Mouse (Mus musculus) heart, embryonic 10.5 days (tissue): ENCODE data around the gene Wdcp. TPM values are rescaled to one million over a fixed set of nuclear protein-coding genes. Genes with fewer than 3 reads are reported as not detected.
A peak's percentile ranks its signal among the peaks of the same experiment; 100 is the strongest.

Experiments
- DNase-seq: peaks from one replicate; pipeline ENCODE4 v3.0.0-alpha.2; 2017; ENCODE audit warnings: low spot score
- H3K27ac ChIP-seq: fragments of 300-500 bp; sonication (generic); 2 replicates; pipeline ENCODE4 v1.5.1; 2016; ENCODE audit warnings: mild to moderate bottlenecking
- H3K27me3 ChIP-seq: fragments of 300-500 bp; sonication (generic); 2 replicates; pipeline ENCODE4 v1.6.1; 2016; ENCODE audit warnings: mild to moderate bottlenecking; ENCODE audit not compliant: poor library complexity, insufficient read depth, severe bottlenecking
- H3K36me3 ChIP-seq: fragments of 300-500 bp; sonication (generic); 2 replicates; pipeline ENCODE4 v1.6.1; 2016; ENCODE audit warnings: mild to moderate bottlenecking, moderate library complexity
- H3K4me1 ChIP-seq: fragments of 300-500 bp; sonication (generic); 2 replicates; pipeline ENCODE4 v1.6.1; 2016; ENCODE audit warnings: mild to moderate bottlenecking
- H3K4me3 ChIP-seq: fragments of 300-500 bp; sonication (generic); 2 replicates; pipeline ENCODE4 v1.5.1; 2016; ENCODE audit warnings: mild to moderate bottlenecking, moderate library complexity
- H3K9me3 ChIP-seq: fragments of 300-500 bp; sonication (generic); 2 replicates; pipeline ENCODE4 v1.6.1; 2016; ENCODE audit warnings: mild to moderate bottlenecking, moderate library complexity
- WGBS: fragments of 180-500 bp; shearing (Covaris S2); methylation state at CpG from one replicate; pipeline ENCODE4 v1.1.7; 2016; 5-methylcytosine and 5-hydroxymethylcytosine counted together
- polyA plus RNA-seq: library from polyadenylated mRNA; unstranded; fragments of >200 nt; fragmentation: Nextera tagmentation; extraction: Ambion mirVana; gene quantifications from 2 replicates; pipeline ENCODE4 v1.2.1, GENCODE M21; 2016

Gene Wdcp
- polyA plus RNA-seq, 1 experiment from 2014 or later = 18.4 TPM

DNA sequence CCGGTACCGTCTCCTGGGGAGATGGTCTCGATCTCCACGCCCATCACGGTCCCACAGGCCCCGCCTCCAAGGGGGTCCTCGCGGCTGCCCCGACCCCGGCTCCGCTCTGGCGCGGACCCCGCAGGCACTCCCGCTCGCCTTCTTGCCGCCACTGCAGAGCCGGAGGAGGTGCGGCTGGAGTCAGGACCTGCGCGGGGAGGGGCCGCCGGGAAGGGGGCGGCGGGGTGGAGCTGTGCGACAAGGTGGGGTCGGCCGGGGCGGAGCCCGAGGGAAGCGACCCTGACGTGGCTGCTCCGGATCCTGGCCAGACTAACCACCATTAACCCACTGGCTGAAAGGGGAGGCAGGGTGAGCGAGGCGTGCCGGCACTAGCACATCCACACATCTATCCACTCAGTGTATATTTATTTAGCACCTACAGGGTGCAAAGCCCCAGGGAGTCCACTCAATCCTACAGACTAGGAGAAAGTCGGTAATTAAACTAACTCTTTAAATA lies 1.7 kb upstream of the Wdcp start, which contains the start of gene Fkbp1b:
TSS of gene Fkbp1b (minus strand) at position 200 of the 496 bp plus-strand sequence.
- DNase-seq = peak; percentile 87
- WGBS = 1% methylated on average over 37 of the region's 37 CpGs

DNA sequence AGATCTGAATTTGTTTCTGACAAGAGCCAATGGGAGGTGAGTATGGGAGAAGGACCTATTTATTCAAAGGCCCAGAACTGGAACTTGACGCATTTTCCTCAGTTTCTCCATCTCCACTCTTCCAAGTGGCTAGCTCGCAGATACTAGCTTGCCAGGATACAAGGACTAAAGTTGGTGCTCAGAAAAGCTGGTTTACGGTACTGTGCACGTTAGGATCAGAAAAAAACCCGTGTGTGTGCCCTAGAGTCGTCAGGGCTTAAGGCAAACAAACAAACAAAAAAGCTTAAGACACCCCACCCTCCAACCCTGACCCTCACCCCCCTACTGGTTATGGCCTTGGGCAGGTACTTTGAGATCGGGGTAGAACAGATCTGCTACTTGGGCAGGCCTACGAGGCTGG lies 647 bp upstream of the Wdcp start:
- H3K4me1 ChIP-seq = peaks cover 19% of the 10 kb centered on the region
- WGBS = 87% methylated on average over 8 of the region's 8 CpGs
- no peaks in the 10 kb centered on the region for H3K36me3 ChIP-seq
- 0 out of 2 replicates have a peak, but pooled peaks cover 10% of the 10 kb centered on the region for H3K27me3 ChIP-seq
- H3K4me3 ChIP-seq = 0 out of 2 replicates have a peak overlapping the region, but pooled peaks have one; percentile 77
- H3K27ac ChIP-seq = no peak overlapping the region
- H3K9me3 ChIP-seq = no peaks in the 10 kb centered on the region
- DNase-seq = no peak

More for the DNA sequence above, 1.7 kb upstream of the Wdcp start, which contains the start of gene Fkbp1b:
- no peaks in the 10 kb centered on the region for H3K36me3 ChIP-seq
- H3K4me3 ChIP-seq = peak within 1 kb of the TSS; percentile 73
- 0 out of 2 replicates have a peak, but pooled peaks cover 10% of the 10 kb centered on the region for H3K27me3 ChIP-seq
- H3K4me1 ChIP-seq = peaks cover 19% of the 10 kb centered on the region
- H3K27ac ChIP-seq = peak within 1 kb of the TSS; percentile 84
- no peaks in the 10 kb centered on the region for H3K9me3 ChIP-seq

DNA sequence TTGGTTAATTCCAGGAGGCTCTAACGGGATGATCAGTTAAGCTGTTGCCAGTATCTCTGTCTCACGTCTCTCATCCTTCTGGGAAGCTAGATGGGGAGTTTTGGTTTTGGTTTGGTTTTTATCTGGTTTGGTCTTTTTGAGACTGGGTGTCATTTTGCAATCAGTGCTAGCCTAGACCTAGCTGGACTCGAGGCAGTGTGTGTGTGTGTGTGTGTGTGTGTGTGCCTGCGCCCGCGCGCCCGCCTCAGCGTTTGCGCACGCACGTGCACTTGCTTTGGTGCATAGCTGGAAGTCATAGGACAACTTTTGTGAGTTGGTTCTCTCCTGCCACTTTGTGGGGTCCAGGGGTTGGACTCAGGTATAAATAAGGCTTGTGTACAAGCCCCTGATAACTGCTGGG lies 638 bp downstream of the Wdcp start:
- H3K36me3 ChIP-seq = no peaks in the 10 kb centered on the region
- no peak for DNase-seq
- peak overlapping the region; percentile 77 for H3K4me3 ChIP-seq
- H3K9me3 ChIP-seq = no peaks in the 10 kb centered on the region
- H3K27me3 ChIP-seq = 0 out of 2 replicates have a peak, but pooled peaks cover 10% of the 10 kb centered on the region
- WGBS = 0% methylated on average over 12 of the region's 12 CpGs
- H3K27ac ChIP-seq = peak overlapping the region; percentile 91
- H3K4me1 ChIP-seq = peaks cover 19% of the 10 kb centered on the region

GRCm38 (mm10) chr12:4856160-4856559 lies 13.1 kb downstream of the Wdcp start:
- no peak overlapping the region for H3K27ac ChIP-seq
- no peaks in the 10 kb centered on the region for H3K9me3 ChIP-seq
- peaks cover 6% of the 10 kb centered on the region for H3K4me1 ChIP-seq
- WGBS = 91% methylated on average over 5 of the region's 5 CpGs
- no peaks in the 10 kb centered on the region for H3K27me3 ChIP-seq
- peaks cover 58% of the 10 kb centered on the region for H3K36me3 ChIP-seq
- no peak for DNase-seq
- no peak overlapping the region for H3K4me3 ChIP-seq

- Histone ChIP-seq H3K9me3 (no peaks in the 10 kb centered on the region), H3K27ac (no peak overlapping the region), H3K4me1 (peaks cover 6% of the 10 kb centered on the region), H3K36me3 (peaks cover 52% of the 10 kb centered on the region), H3K4me3 (no peak overlapping the region), H3K27me3 (no peaks in the 10 kb centered on the region)
- DNase-seq = no peak
- WGBS = 90% methylated on average over 2 of the region's 2 CpGs
Observed at GRCm38 (mm10) chr12:4856834-4857233, 13.7 kb downstream of the Wdcp start.

DNA sequence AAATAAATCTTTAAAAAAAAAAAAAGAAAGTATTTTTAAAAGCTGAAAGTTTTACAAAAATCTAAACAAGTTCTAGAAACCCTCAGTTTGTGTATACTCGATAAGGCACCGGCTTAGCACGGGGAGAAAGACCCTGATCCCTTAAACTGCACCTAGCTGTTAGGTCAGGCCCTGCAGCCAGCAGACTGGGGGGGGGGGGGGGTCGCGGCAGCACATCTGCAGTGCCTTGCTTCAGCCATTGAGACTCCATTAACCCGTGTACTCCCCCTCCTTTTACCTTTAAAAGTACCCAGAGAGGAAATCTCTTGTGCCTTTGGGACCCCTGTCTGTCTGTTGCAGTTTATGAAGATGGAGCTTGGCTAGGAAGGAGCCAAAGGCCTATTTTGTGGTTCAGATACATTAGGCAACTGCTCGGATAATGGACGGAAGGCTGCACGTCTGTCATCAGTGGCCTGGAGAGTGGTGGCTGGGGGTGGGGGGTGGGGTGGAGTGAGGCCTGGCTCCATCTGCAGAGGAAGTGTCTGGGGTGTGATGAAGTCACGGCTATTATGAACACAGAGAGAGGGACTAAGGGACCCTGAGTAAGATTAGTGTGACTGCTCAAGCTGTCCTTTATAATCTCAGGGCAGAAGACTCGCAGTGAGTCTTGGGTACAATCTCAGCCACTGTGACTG lies 16.3 kb downstream of the Wdcp start:
- H3K27ac ChIP-seq = peak overlapping the region; percentile 72
- DNase-seq = peak; percentile 76
- H3K4me3 ChIP-seq = no peak overlapping the region
- H3K9me3 ChIP-seq = no peaks in the 10 kb centered on the region
- WGBS = 39% methylated on average over 11 of the region's 11 CpGs
- H3K4me1 ChIP-seq = peaks cover 21% of the 10 kb centered on the region
- no peaks in the 10 kb centered on the region for H3K27me3 ChIP-seq
- H3K36me3 ChIP-seq = peaks cover 34% of the 10 kb centered on the region

DNA sequence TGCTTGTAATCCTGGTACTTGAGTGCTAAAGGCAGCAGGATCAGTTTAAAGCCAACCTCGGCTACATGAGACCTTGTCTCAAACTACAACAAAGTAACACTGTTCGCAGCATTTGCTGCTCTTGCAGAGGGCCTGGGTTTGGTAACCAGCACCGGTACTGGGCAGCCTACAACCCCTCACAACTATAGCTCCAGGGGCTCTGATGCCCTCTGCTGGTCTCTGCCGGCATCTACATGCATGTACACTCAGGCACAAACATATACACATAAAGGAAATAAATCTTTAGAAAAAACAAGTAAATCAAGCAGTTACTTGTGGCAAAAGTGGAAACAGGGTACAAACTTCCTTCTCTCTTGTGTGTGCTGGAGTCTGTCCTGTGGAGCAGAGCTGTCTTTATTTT lies 19.6 kb downstream of the Wdcp start:
- Histone ChIP-seq H3K4me1 (peaks cover 28% of the 10 kb centered on the region), H3K27ac (no peak overlapping the region), H3K9me3 (no peaks in the 10 kb centered on the region), H3K27me3 (no peaks in the 10 kb centered on the region; the same call in 1 of the 2 replicates), H3K36me3 (peaks cover 12% of the 10 kb centered on the region; the same call in 1 of the 2 replicates), H3K4me3 (no peak overlapping the region)
- DNase-seq = no peak
- 88% methylated on average over 4 of the region's 4 CpGs for WGBS

- WGBS = 49% methylated on average over 4 of the region's 4 CpGs
- Histone ChIP-seq H3K36me3 (peaks cover 7% of the 10 kb centered on the region; the same call in 1 of the 2 replicates), H3K27me3 (no peaks in the 10 kb centered on the region; the same call in 1 of the 2 replicates), H3K9me3 (no peaks in the 10 kb centered on the region), H3K4me3 (no peak overlapping the region; the same call in 1 of the 2 replicates), H3K27ac (peak overlapping the region; percentile 65), H3K4me1 (peaks cover 31% of the 10 kb centered on the region)
- DNase-seq = no peak
Observed at GRCm38 (mm10) chr12:4863654-4864337, 20.7 kb downstream of the Wdcp start.

DNA sequence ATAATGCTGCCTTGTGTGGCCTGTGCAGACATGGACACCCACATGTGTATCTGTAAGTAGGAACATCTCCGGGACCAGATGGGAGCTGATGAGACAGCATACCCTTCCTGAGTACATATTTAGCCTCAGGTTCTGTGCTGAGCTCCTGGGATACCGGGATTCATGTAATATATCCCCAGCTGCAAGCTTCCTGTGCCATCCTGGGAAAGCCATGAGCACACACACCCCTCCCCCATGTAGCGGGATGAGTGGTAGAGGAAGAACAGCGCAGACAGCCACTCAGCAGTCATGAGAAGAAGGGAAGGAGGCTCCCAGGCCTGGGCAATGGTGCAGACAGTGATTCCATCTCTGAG lies 21.2 kb downstream of the Wdcp start:
- peaks cover 7% of the 10 kb centered on the region; the same call in 1 of the 2 replicates for H3K36me3 ChIP-seq
- H3K4me1 ChIP-seq = peaks cover 35% of the 10 kb centered on the region
- no peak for DNase-seq
- H3K9me3 ChIP-seq = no peaks in the 10 kb centered on the region
- H3K27ac ChIP-seq = peak overlapping the region; percentile 65
- WGBS = 48% methylated on average over 4 of the region's 4 CpGs
- no peaks in the 10 kb centered on the region; the same call in 1 of the 2 replicates for H3K27me3 ChIP-seq
- H3K4me3 ChIP-seq = no peak overlapping the region; the same call in 1 of the 2 replicates

DNA sequence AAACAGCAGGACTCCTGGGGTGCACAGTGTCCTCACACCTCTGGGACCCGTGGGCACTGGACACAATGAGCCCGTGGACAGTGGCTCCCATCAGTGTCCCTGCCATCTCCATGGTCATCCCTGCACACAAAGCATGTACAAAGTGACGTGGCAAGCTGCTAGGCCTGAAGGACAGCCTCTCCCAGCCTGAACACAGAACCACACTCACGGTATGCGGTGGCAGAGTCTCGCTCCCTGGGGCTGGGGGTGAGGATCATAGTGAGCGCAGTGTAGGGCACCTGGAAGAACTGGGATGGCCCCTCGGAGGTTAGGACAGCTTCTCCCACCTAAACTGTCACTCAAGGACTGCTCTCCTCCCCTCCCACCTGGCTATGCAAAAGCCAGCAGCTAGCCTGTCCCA lies 25.8 kb downstream of the Wdcp start:
- Histone ChIP-seq H3K4me3 (no peak overlapping the region), H3K27ac (no peak overlapping the region), H3K4me1 (peaks cover 36% of the 10 kb centered on the region), H3K36me3 (no peaks in the 10 kb centered on the region), H3K9me3 (no peaks in the 10 kb centered on the region), H3K27me3 (no peaks in the 10 kb centered on the region; the same call in 1 of the 2 replicates)
- 81% methylated on average over 8 of the region's 8 CpGs for WGBS
- DNase-seq = no peak

GRCm38 (mm10) chr12:4871260-4871659 lies 28.2 kb downstream of the Wdcp start:
- no peak overlapping the region for H3K27ac ChIP-seq
- DNase-seq = no peak
- no peaks in the 10 kb centered on the region for H3K27me3 ChIP-seq
- 90% methylated on average over 5 of the region's 5 CpGs for WGBS
- no peaks in the 10 kb centered on the region for H3K36me3 ChIP-seq
- H3K4me1 ChIP-seq = peaks cover 32% of the 10 kb centered on the region
- H3K4me3 ChIP-seq = no peak overlapping the region
- H3K9me3 ChIP-seq = no peaks in the 10 kb centered on the region

DNA sequence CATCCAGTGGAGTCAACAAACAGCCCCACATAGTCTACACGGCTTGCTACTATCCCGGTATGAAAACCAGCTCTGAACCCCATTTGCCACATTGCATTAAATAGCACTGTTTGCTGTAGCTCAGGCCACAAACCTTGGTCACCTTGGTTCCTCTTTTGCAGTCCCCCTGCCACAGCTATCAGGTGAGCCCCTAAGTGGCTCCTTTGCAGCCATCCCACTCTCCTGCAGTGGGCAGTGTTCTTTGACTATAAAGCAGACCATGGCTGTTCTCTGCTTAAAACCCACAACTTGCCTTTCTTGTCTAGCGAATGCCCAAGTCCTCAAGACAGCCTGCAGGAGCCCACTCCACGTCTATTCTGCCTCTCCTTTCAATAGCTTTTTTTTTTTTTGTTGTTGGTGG lies 29.2 kb downstream of the Wdcp start:
- Histone ChIP-seq H3K36me3 (no peaks in the 10 kb centered on the region), H3K4me1 (peaks cover 32% of the 10 kb centered on the region), H3K9me3 (no peaks in the 10 kb centered on the region), H3K4me3 (no peak overlapping the region), H3K27me3 (no peaks in the 10 kb centered on the region), H3K27ac (peak overlapping the region; percentile 72; the same call in 1 of the 2 replicates)
- DNase-seq = no peak
- 44% methylated on average over 4 of the region's 4 CpGs for WGBS

DNA sequence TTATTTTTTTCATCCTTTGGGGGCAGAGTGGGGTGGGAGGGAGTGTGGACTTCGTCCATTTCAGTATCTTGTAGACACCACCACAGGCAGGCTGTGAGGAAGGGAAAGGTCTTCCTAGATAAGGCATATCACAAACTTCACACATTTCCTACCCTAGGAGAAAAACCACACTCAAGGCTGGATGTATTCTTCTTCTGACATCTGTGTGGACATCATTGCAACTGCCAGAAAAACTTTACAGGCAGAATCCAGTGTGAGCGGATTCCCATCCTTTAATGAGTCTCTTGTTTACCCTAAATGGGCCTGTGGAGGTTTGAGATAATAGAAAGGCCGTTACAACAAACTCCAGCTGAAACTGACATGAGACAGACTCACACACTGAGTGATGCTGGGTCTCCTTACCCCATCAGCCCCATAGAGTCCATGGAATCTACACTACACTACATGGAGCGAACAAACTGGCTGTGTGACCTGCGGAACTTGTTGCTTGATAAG lies 29.9 kb downstream of the Wdcp start:
- H3K9me3 ChIP-seq = no peaks in the 10 kb centered on the region
- no peak for DNase-seq
- H3K4me1 ChIP-seq = peaks cover 32% of the 10 kb centered on the region
- H3K36me3 ChIP-seq = no peaks in the 10 kb centered on the region
- WGBS = 42% methylated on average over 5 of the region's 5 CpGs
- H3K4me3 ChIP-seq = peak overlapping the region; percentile 59; the same call in 1 of the 2 replicates
- peak overlapping the region; percentile 72 for H3K27ac ChIP-seq
- H3K27me3 ChIP-seq = no peaks in the 10 kb centered on the region
